Mouse (Mus musculus): Measurements from ENCODE around the gene Kat6b.

- TF ChIP-seq POLR2A (IDR thresholded peaks at IDR 0.05; ENCODE audit: borderline replicate concordance, insufficient read depth, low read length) (no peak), CTCF (IDR thresholded peaks at IDR 0.05; ENCODE audit: borderline replicate concordance, insufficient read depth, low read depth, low read length) (no peak)
Observed at GRCm38 (mm10) chr14:21558440-21559131, 77.4 kb downstream of the Kat6b start.
